Mouse (Mus musculus) embryonic fibroblast, embryonic 13.5 days (primary cell): Measurements from ENCODE around the gene Pola1. TPM values are rescaled to one million over a fixed set of nuclear protein-coding genes. Genes with fewer than 3 reads are reported as not detected.
A peak's percentile ranks its signal among the peaks of the same experiment; 100 is the strongest.

Source experiments
- H3K27ac ChIP-seq: 2 replicates; pipeline ENCODE4 v1.5.1; 2012; ENCODE audit warnings: low read length, control low read depth, inconsistent platforms; ENCODE audit not compliant: insufficient read depth
- H3K4me1 ChIP-seq: 2 replicates; pipeline ENCODE4 v1.6.1; 2011; ENCODE audit warnings: low read length; ENCODE audit not compliant: control insufficient read depth, insufficient read depth
- H3K4me3 ChIP-seq: 2 replicates; pipeline ENCODE4 v1.5.1; 2011; ENCODE audit warnings: mild to moderate bottlenecking, control low read depth, low read length; ENCODE audit not compliant: insufficient read depth
- CTCF ChIP-seq: IDR thresholded peaks from 2 replicates; pipeline ENCODE4 v1.5.1; 2011; ENCODE audit warnings: mild to moderate bottlenecking, control low read depth, low read length, moderate library complexity, borderline replicate concordance; ENCODE audit not compliant: insufficient read depth
- POLR2A ChIP-seq: IDR thresholded peaks from 2 replicates; pipeline ENCODE4 v1.6.1; 2011; ENCODE audit warnings: low read depth, mild to moderate bottlenecking, control low read depth, low read length, moderate library complexity
- polyA plus RNA-seq: library from polyadenylated mRNA; stranded (reverse); fragments of >200 nt; gene quantifications from 2 replicates; pipeline ENCODE4 v1.2.4, GENCODE M21; 2011; ENCODE audit warnings: low read depth; ENCODE audit not compliant: missing spikeins, insufficient read length

The Pola1 gene
- polyA plus RNA-seq, 1 experiment: 22.9 TPM

DNA sequence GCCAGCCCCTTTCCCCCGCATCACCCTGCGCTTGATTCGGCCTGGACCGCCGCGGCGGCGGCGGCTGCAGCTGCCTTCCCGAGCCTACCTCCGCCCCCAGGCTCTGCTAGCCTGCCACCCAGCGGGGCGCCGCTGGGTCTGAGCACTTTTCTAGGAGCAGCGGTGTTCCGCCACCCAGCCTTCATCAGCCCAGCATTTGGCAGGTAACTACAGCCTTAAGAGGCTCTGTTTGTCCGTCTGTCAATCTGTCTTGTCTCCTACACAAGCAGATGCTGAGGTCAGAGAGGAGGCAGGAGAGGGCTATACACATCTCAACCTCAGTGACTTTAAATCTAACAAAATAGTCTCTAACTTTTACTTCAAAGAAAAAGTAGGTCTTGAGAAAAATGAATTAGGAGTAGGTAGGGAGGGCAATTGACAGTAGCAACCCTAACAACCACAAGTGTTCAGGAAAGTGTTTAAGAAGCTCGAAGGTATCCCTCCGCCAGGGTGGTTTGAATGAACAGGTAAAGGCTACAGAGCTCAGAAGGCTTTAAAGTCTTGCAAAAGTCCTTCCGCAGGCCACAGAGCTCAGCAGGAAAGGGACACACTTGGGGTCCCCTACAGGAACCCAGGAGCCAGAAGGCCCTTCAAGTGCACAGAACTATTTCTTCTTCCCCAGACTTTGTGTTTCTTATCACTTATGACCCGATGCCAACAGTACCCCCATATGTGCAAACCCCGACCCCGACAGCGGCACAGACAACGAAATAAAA is 337.0 kb downstream of the Pola1 start:
- H3K27ac ChIP-seq: no peak overlapping the region
- H3K4me3 ChIP-seq: no peak overlapping the region
- H3K4me1 ChIP-seq: no peaks in the 10 kb centered on the region
- TF ChIP-seq CTCF (no peak), POLR2A (no peak)

DNA sequence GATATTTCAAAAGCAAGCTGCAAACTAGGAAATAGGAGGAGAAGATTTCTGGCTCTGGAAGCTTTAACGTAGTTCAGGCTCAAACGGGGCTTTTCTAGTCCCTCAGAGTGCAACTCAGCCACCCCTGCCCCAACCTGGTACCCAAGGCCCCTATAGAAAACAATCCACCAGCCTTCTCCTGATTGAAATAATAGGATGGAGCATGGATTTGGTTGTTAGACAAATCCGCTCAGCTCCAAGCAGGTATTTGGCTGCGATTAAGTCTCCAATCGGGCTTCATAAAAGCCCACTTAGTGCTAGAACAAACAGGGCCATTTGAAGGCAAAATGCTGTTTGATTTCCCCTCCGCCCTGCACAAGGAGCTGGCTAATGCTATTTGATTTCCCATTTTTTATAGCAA is 339.9 kb downstream of the Pola1 start:
- Histone ChIP-seq H3K27ac (no peak overlapping the region), H3K4me1 (no peaks in the 10 kb centered on the region), H3K4me3 (no peak overlapping the region)
- TF ChIP-seq POLR2A (no peak), CTCF (no peak)

DNA sequence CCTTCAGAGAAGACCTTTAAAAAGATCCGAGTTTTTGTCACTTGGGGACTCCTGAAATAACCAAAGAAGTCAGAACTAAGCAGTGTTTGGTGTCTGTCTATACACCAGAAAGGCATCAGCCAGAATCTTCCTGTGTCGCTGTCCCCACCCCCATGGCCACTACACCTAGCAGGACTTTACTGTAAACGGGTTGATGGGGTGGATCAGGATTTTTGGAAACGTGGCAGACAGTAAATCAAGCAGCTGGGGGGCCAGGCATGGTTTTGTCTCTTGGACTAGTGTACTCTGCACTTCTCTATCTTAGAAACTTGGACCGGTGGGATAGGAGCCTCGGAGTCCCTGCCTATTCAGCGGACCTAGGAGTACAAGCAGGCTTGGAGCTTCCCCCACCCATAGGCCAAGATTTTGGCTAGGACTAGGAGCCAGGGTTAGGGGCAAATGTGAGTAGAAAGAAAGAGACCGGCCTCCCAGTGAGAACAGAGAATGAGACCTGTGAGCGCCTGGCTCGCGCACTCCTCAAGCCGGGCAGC is 342.0 kb downstream of the Pola1 start:
- Histone ChIP-seq H3K4me1 (no peaks in the 10 kb centered on the region), H3K27ac (no peak overlapping the region), H3K4me3 (no peak overlapping the region)
- TF ChIP-seq POLR2A (no peak), CTCF (no peak)

DNA sequence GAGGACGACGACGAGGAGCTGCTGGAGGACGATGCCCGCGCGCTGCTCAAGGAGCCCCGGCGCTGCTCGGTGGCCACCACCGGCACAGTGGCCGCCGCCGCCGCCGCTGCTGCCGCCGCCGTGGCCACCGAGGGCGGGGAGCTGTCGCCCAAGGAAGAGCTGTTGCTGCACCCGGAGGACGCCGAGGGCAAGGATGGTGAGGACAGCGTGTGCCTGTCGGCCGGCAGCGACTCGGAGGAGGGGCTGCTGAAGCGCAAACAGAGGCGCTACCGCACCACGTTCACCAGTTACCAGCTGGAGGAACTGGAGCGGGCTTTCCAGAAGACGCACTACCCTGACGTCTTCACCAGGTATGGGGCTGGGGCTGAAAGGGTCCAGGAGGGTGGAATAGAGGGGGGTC is 342.9 kb downstream of the Pola1 start:
- no peak for TF ChIP-seq POLR2A
- no peak for TF ChIP-seq CTCF
- Histone ChIP-seq H3K4me1 (no peaks in the 10 kb centered on the region), H3K27ac (no peak overlapping the region), H3K4me3 (0 out of 2 replicates have a peak overlapping the region, but pooled peaks have one; percentile 21)

DNA sequence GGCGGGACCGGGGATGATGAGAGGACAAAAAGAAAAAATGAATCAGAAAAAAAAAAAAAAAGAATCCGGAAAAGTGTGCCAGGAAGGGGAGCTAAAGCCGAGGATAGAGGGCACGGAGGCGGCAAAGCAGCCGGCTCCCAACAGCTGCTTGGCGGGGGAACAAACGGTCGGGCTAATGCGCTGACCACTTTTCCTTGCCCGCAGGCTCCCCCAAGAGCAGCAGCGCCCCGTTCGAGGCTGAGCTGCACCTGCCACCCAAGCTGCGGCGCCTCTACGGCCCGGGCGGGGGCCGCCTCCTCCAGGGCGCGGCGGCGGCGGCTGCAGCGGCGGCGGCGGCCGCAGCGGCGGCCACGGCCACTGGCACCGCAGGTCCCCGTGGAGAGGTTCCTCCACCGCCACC is 343.6 kb downstream of the Pola1 start:
- no peaks in the 10 kb centered on the region for H3K4me1 ChIP-seq
- no peak for TF ChIP-seq POLR2A
- TF ChIP-seq CTCF: no peak
- H3K4me3 ChIP-seq: 0 out of 2 replicates have a peak overlapping the region, but pooled peaks have one; percentile 21
- no peak overlapping the region for H3K27ac ChIP-seq

DNA sequence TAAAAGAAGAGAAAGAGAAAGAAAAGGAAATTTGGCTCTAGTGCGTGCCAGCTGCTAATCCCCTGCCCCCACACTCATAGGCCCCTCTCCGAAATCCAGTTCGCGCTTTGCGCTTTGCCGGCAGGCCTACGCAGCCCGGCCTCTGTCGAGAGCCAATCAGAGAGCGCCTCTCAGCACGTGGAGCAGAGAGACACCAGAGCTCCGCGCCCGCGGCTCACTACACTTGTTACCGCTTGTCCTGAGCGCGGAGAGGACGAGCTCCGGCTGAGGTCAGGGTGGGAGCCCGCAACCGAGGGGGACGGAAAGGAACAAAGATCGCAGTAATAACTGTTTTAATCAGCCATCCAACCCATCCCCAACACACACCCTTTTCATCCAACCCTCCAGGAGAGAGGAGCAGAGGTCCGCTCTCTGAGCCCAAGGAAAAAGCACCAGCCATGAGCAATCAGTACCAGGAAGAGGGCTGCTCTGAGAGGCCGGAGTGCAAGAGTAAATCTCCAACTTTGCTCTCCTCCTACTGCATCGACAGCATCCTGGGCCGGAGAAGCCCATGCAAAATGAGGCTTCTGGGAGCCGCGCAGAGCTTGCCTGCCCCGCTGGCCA is 345.6 kb downstream of the Pola1 start, which contains the start of gene Arx:
Arx (plus strand) TSS at position 155 of the 603 bp plus-strand sequence.
- Histone ChIP-seq H3K4me3 (no peak within 1 kb of the TSS), H3K27ac (no peak within 1 kb of the TSS), H3K4me1 (no peaks in the 10 kb centered on the region)
- TF ChIP-seq CTCF (no peak), POLR2A (no peak)

DNA sequence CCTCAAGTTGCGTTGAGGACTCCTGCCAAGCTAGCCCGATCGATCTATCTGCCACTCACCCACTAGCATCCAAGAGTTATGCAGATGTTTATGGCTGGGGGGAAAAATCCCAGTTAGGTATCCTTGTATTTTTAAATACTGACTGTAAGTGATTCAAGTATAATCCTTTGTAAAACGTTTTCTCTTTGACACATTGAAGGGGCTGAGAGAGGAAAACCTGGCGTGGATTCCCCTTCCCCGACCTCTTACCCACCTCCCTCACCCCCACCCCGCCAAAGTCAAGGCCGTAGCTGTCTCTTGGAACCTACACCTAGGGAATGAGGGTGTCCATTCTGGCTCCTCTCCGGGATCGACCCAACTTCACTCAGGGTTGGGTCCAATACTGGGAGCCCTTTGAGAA is 346.9 kb downstream of the Pola1 start:
- Histone ChIP-seq H3K27ac (no peak overlapping the region), H3K4me1 (no peaks in the 10 kb centered on the region), H3K4me3 (no peak overlapping the region)
- TF ChIP-seq POLR2A: no peak
- no peak for TF ChIP-seq CTCF

DNA sequence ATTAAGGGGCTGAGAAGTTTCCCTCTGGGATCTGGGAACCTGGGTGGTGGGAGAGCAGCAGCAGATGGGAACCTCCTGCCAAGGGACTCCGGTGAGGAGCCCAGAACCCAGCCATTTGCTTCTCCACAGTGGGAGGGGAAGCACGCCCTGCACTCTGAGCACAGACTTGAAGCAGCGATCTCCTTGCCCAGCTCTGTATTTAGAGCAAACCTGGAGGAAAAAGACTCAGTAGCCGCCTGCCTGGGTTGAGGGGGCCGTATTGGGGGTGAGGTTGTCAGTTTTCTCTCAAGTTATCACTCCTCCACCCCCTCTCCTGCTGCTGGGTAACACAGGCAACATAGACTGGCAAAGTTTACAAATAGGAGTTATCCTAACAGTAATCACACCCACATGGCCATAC is 350.2 kb downstream of the Pola1 start:
- no peaks in the 10 kb centered on the region for H3K4me1 ChIP-seq
- H3K4me3 ChIP-seq: no peak overlapping the region
- no peak for TF ChIP-seq CTCF
- TF ChIP-seq POLR2A: no peak
- H3K27ac ChIP-seq: no peak overlapping the region

DNA sequence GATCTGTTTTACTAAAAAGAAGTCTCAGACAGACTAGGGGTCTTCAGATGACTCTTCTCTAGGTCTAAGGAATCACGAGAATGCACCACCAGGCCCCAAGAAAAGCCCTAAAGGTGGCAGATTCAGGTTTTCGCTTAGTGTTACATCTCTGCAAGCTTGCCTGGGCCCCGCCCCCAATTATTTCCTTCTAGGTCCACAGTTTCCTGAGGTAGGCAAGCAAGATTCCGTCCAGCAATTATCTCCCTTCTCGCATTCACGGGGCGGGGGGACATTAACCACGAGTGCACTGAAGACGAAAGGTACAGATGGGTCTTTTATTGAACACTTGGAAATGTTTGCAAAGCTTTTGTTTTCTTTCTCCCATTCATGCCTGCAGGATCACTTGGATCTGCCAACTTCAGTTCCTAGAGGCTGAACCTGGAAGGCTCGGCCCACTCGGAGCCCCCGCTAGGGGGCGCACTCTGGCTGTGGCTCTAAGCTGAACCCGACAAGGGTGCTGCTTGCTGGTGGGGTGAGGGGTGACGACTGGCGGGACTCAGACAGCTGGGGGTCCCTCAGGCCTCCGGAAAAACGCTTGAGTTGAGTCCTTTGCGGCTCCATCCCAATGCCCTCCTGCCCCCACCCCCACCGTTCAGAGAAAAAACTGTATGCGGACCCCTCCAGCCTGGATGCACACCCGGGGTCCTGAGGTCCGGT is 350.8 kb downstream of the Pola1 start:
- Histone ChIP-seq H3K4me3 (no peak overlapping the region), H3K27ac (no peak overlapping the region), H3K4me1 (no peaks in the 10 kb centered on the region)
- TF ChIP-seq POLR2A (no peak), CTCF (no peak)
